Mouse (Mus musculus): ENCODE data around the gene Fam160a2. TPM values are rescaled to one million over a fixed set of nuclear protein-coding genes. Genes with fewer than 3 reads are reported as not detected.

The Fam160a2 gene
- polyA plus RNA-seq (2012; ENCODE audit: insufficient read depth, insufficient read length, low replicate concordance, missing spikeins): not detected in 2 replicates

GRCm38 (mm10) chr7:105399935-105400624 is at the start of gene Fam160a2:
TSS of gene Fam160a2 (minus strand) at chr7:105400054.
- Histone ChIP-seq H3K4me3 (ENCODE audit: insufficient read depth, low read depth, low read length) (peak within 1 kb of the TSS; percentile 86), H3K4me1 (ENCODE audit: control insufficient read depth, insufficient read depth, low read length) (peaks cover 6% of the 10 kb centered on the region; the same call in 1 of the 2 replicates), H3K27ac (ENCODE audit: insufficient read depth, low read depth, low read length) (peak within 1 kb of the TSS; percentile 85)
- TF ChIP-seq CTCF (IDR thresholded peaks at IDR 0.05; ENCODE audit: insufficient read depth, low read depth, low read length): no peak
- TF ChIP-seq POLR2A (IDR thresholded peaks at IDR 0.05; ENCODE audit: insufficient read depth, low read depth, low read length): no peak
- WGBS: under 1% methylated on average over 55 of the region's 55 CpGs

- Histone ChIP-seq H3K4me3 (ENCODE audit: insufficient read depth, low read depth, low read length) (no peak overlapping the region), H3K4me1 (ENCODE audit: control insufficient read depth, insufficient read depth, low read length) (0 out of 2 replicates have a peak, but pooled peaks cover 4% of the 10 kb centered on the region), H3K27ac (ENCODE audit: insufficient read depth, low read depth, low read length) (no peak overlapping the region)
- WGBS: 82% methylated on average over 3 of the region's 3 CpGs
- no peak for TF ChIP-seq CTCF (IDR thresholded peaks at IDR 0.05; ENCODE audit: insufficient read depth, low read depth, low read length)
- no peak for TF ChIP-seq POLR2A (IDR thresholded peaks at IDR 0.05; ENCODE audit: insufficient read depth, low read depth, low read length)
Observed at GRCm38 (mm10) chr7:105445076-105445475, 45.2 kb upstream of the Fam160a2 start.

GRCm38 (mm10) chr7:105441426-105441825 is 41.6 kb upstream of the Fam160a2 start:
- Histone ChIP-seq H3K27ac (ENCODE audit: insufficient read depth, low read depth, low read length) (no peak overlapping the region), H3K4me1 (ENCODE audit: control insufficient read depth, insufficient read depth, low read length) (peaks cover 10% of the 10 kb centered on the region; the same call in 1 of the 2 replicates), H3K4me3 (ENCODE audit: insufficient read depth, low read depth, low read length) (no peak overlapping the region)
- TF ChIP-seq POLR2A (IDR thresholded peaks at IDR 0.05; ENCODE audit: insufficient read depth, low read depth, low read length): no peak
- TF ChIP-seq CTCF (IDR thresholded peaks at IDR 0.05; ENCODE audit: insufficient read depth, low read depth, low read length): no peak
- 66% methylated on average over 4 of the region's 4 CpGs for WGBS

- TF ChIP-seq CTCF (IDR thresholded peaks at IDR 0.05; ENCODE audit: insufficient read depth, low read depth, low read length): no peak
- no peak for TF ChIP-seq POLR2A (IDR thresholded peaks at IDR 0.05; ENCODE audit: insufficient read depth, low read depth, low read length)
- Histone ChIP-seq H3K4me1 (ENCODE audit: control insufficient read depth, insufficient read depth, low read length) (peaks cover 23% of the 10 kb centered on the region), H3K27ac (ENCODE audit: insufficient read depth, low read depth, low read length) (peak overlapping the region; percentile 72), H3K4me3 (ENCODE audit: insufficient read depth, low read depth, low read length) (no peak overlapping the region)
- WGBS: 34% methylated on average over 7 of the region's 7 CpGs
Observed at GRCm38 (mm10) chr7:105437979-105438772, 38.3 kb upstream of the Fam160a2 start.

- TF ChIP-seq POLR2A (IDR thresholded peaks at IDR 0.05; ENCODE audit: insufficient read depth, low read depth, low read length) (no peak), CTCF (IDR thresholded peaks at IDR 0.05; ENCODE audit: insufficient read depth, low read depth, low read length) (no peak)
- peaks cover 26% of the 10 kb centered on the region for H3K4me1 ChIP-seq (ENCODE audit: control insufficient read depth, insufficient read depth, low read length)
- WGBS: 86% methylated on average over 22 of the region's 22 CpGs
- H3K27ac ChIP-seq (ENCODE audit: insufficient read depth, low read depth, low read length): no peak overlapping the region
- no peak overlapping the region for H3K4me3 ChIP-seq (ENCODE audit: insufficient read depth, low read depth, low read length)
Observed at GRCm38 (mm10) chr7:105434798-105435197, 34.9 kb upstream of the Fam160a2 start.

GRCm38 (mm10) chr7:105433859-105434258 is 34.0 kb upstream of the Fam160a2 start:
- Histone ChIP-seq H3K27ac (ENCODE audit: insufficient read depth, low read depth, low read length) (no peak overlapping the region), H3K4me3 (ENCODE audit: insufficient read depth, low read depth, low read length) (no peak overlapping the region), H3K4me1 (ENCODE audit: control insufficient read depth, insufficient read depth, low read length) (peaks cover 29% of the 10 kb centered on the region)
- TF ChIP-seq POLR2A (IDR thresholded peaks at IDR 0.05; ENCODE audit: insufficient read depth, low read depth, low read length) (no peak), CTCF (IDR thresholded peaks at IDR 0.05; ENCODE audit: insufficient read depth, low read depth, low read length) (no peak)
- 84% methylated on average over 17 of the region's 17 CpGs for WGBS

GRCm38 (mm10) chr7:105432058-105432457 is 32.2 kb upstream of the Fam160a2 start:
- Histone ChIP-seq H3K4me1 (ENCODE audit: control insufficient read depth, insufficient read depth, low read length) (peaks cover 25% of the 10 kb centered on the region), H3K27ac (ENCODE audit: insufficient read depth, low read depth, low read length) (peak overlapping the region; percentile 84), H3K4me3 (ENCODE audit: insufficient read depth, low read depth, low read length) (no peak overlapping the region)
- no peak for TF ChIP-seq CTCF (IDR thresholded peaks at IDR 0.05; ENCODE audit: insufficient read depth, low read depth, low read length)
- TF ChIP-seq POLR2A (IDR thresholded peaks at IDR 0.05; ENCODE audit: insufficient read depth, low read depth, low read length): no peak
- WGBS: 28% methylated on average over 1 of the region's 1 CpGs

GRCm38 (mm10) chr7:105426051-105426450 is 26.2 kb upstream of the Fam160a2 start:
- Histone ChIP-seq H3K4me1 (ENCODE audit: control insufficient read depth, insufficient read depth, low read length) (peaks cover 15% of the 10 kb centered on the region), H3K4me3 (ENCODE audit: insufficient read depth, low read depth, low read length) (peak overlapping the region; percentile 57), H3K27ac (ENCODE audit: insufficient read depth, low read depth, low read length) (peak overlapping the region; percentile 72)
- under 1% methylated on average over 11 of the region's 11 CpGs for WGBS
- TF ChIP-seq POLR2A (IDR thresholded peaks at IDR 0.05; ENCODE audit: insufficient read depth, low read depth, low read length) (no peak), CTCF (IDR thresholded peaks at IDR 0.05; ENCODE audit: insufficient read depth, low read depth, low read length) (no peak)

Measured in olfactory bulb, adult 2 months (tissue).